Mouse (Mus musculus) heart, postnatal 0 days (tissue): ENCODE results near the gene Cant1.

Source experiments
- CTCF ChIP-seq: IDR thresholded peaks from 2 replicates; pipeline ENCODE4 v1.5.1; 2016; ENCODE audit warnings: antibody characterized with exemption, control low read depth, low read depth
- EP300 ChIP-seq: IDR thresholded peaks from 2 replicates; pipeline ENCODE4 v1.6.1; 2016; ENCODE audit warnings: antibody characterized with exemption, low read depth

GRCm38 (mm10) chr11:118453886-118454671, 35.2 kb upstream of the Cant1 start:
- TF ChIP-seq CTCF, result no peak
- TF ChIP-seq EP300, result no peak
